In genomic region chr10:20287369-20287768, GRCm38 (mm10) we compare ENCODE assay signal across 19 mouse cellular contexts. TPM values are rescaled to one million over a fixed set of nuclear protein-coding genes. Genes with fewer than 3 reads are reported as not detected.
DNase-seq lines count a peak whose midpoint lies in the region; ATAC-seq and TF ChIP-seq lines count a peak whose summit lies in the region.
"Had no signal": no experiment of that assay in that cellular context is flagged by ENCODE, and none has a peak within 500 bp of the region (broad histone marks: within the 10 kb centered on the region; RNA-seq: fewer than 3 reads in every experiment).

No protein-coding gene starts in this region.

- H3K9me3 ChIP-seq in hindbrain, embryonic 13.5 days = no peaks in the 10 kb centered on the region
- no peaks in the 10 kb centered on the region for H3K9me3 ChIP-seq in midbrain, embryonic 16.5 days (replicated peaks; ENCODE audit: control insufficient read depth, low read length, poor library complexity, severe bottlenecking)
- H3K9me3 ChIP-seq: embryonic facial prominence, embryonic 13.5 days; limb, embryonic 15.5 days; stomach, embryonic 15.5 days had no signal

- no peaks in the 10 kb centered on the region for H3K27me3 ChIP-seq in hindbrain, embryonic 13.5 days
- no peaks in the 10 kb centered on the region for H3K27me3 ChIP-seq in midbrain, embryonic 16.5 days (ENCODE audit: control insufficient read depth, insufficient read depth, low read depth, low read length)
- H3K27me3 ChIP-seq: CH12.LX; embryonic facial prominence, embryonic 13.5 days; limb, embryonic 15.5 days; stomach, embryonic 15.5 days had no signal

- no peak for TF ChIP-seq CTCF in gastrocnemius, adult 2 months (IDR thresholded peaks at IDR 0.05)

- WGBS in hindbrain, embryonic 13.5 days = 27% methylated on average over 6 of the region's 6 CpGs
- WGBS in midbrain, embryonic 16.5 days = 44% methylated on average over 6 of the region's 6 CpGs

- H3K36me3 ChIP-seq in hindbrain, embryonic 13.5 days = no peaks in the 10 kb centered on the region
- H3K36me3 ChIP-seq in midbrain, embryonic 16.5 days (ENCODE audit: control insufficient read depth, insufficient read depth, low read length) = no peaks in the 10 kb centered on the region
- H3K36me3 ChIP-seq: embryonic facial prominence, embryonic 13.5 days; limb, embryonic 15.5 days; stomach, embryonic 15.5 days had no signal

- H3K4me2 ChIP-seq in hindbrain, embryonic 13.5 days = no peak overlapping the region
- H3K4me2 ChIP-seq in midbrain, embryonic 16.5 days (ENCODE audit: low read length) = no peak overlapping the region
- H3K4me2 ChIP-seq: limb, embryonic 15.5 days had no signal

- intact Hi-C loops in gastrocnemius, adult 2 months (cut with DNase I) = no loop called here
- intact Hi-C loops in gastrocnemius, postnatal 14 days (cut with DNase I; ENCODE audit: low total_unique reads) = loop anchor here (10.0 kb wide), 1 partner anchor 657 kb away; no protein-coding TSS in a partner anchor

- H3K9ac ChIP-seq in hindbrain, embryonic 13.5 days = peak overlapping the region; percentile 66; the same call in 1 of the 2 replicates
- no peak overlapping the region for H3K9ac ChIP-seq in midbrain, embryonic 16.5 days (ENCODE audit: low read depth, low read length)
- H3K9ac ChIP-seq: limb, embryonic 15.5 days; stomach, embryonic 15.5 days had no signal

- no peak for DNase-seq in gastrocnemius, adult 2 months
- DNase-seq in gastrocnemius, postnatal 14 days = no peak
- peak; percentile 80 for DNase-seq in embryo, embryonic 10 days (ENCODE audit: low spot score)
- no peak for DNase-seq in right cerebral cortex, postnatal 25 days
- no peak for DNase-seq in frontal cortex, postnatal 10 days (ENCODE audit: low spot score in 2 of 2)
- DNase-seq in adipocyte (ENCODE audit: low spot score) = no peak
- DNase-seq: adrenal gland, adult 2 months; cerebellum, postnatal 10 days; kidney, adult 18-20 months; kidney, postnatal 10 days; lung, adult 18-20 months; spleen, adult 18-20 months; thymus, adult 2 months had no signal

- ATAC-seq in hindbrain, embryonic 13.5 days (ENCODE audit: low FRiP score) = no peak
- ATAC-seq in midbrain, embryonic 16.5 days = no peak

- H3K27ac ChIP-seq in gastrocnemius, adult 2 months = peak overlapping the region; percentile 68; the same call in 1 of the 2 replicates
- H3K27ac ChIP-seq in hindbrain, embryonic 13.5 days = peak overlapping the region; percentile 92
- peak overlapping the region; percentile 79 for H3K27ac ChIP-seq in midbrain, embryonic 16.5 days (ENCODE audit: low read length)
- H3K27ac ChIP-seq: limb, embryonic 15.5 days; stomach, embryonic 15.5 days had no signal

- H3K4me1 ChIP-seq in hindbrain, embryonic 13.5 days (replicated peaks) = peaks cover 29% of the 10 kb centered on the region
- peaks cover 28% of the 10 kb centered on the region for H3K4me1 ChIP-seq in midbrain, embryonic 16.5 days (ENCODE audit: control insufficient read depth, insufficient read depth, low read length)

- no peak overlapping the region for H3K4me3 ChIP-seq in gastrocnemius, adult 2 months
- H3K4me3 ChIP-seq in hindbrain, embryonic 13.5 days = no peak overlapping the region
- H3K4me3 ChIP-seq in midbrain, embryonic 16.5 days (ENCODE audit: low read depth, low read length) = no peak overlapping the region
- H3K4me3 ChIP-seq: limb, embryonic 15.5 days; stomach, embryonic 15.5 days had no signal

RNA-seq across cellular contexts. Expression of gene Bclaf1, which starts 24.9 kb away (rescaled TPM):
- 10 to 100 TPM; 49.1 to 58.7 TPM for total RNA-seq in gastrocnemius, adult 2 months (2021)
- 10 to 100 TPM; 46.4 to 51.7 TPM for total RNA-seq in gastrocnemius, postnatal 14 days (2021)
- 127 and 138 TPM in 2 replicates for polyA plus RNA-seq in hindbrain, embryonic 13.5 days (2015; fragmentation: Nextera tagmentation; extraction: Ambion mirVana)
- polyA plus RNA-seq in midbrain, embryonic 16.5 days (2015; fragmentation: Nextera tagmentation; extraction: Ambion mirVana) = 106 and 121 TPM in 2 replicates
